Mouse (Mus musculus) kidney, embryonic 16.5 days (tissue): ENCODE measurements around the gene Pecam1. TPM values are rescaled to one million over a fixed set of nuclear protein-coding genes. Genes with fewer than 3 reads are reported as not detected.
A peak's percentile ranks its signal among the peaks of the same experiment; 100 is the strongest.

ENCODE experiments used
- ATAC-seq: fragments of 200-750 bp; cut with Nextera tagmentation; 2 replicates; pipeline ENCODE4 v1.8.0; 2017; ENCODE audit warnings: moderate TSS enrichment; ENCODE audit not compliant: low FRiP score, low TSS enrichment
- H3K27ac ChIP-seq: fragments of 300-500 bp; sonication (generic); 2 replicates; pipeline ENCODE4 v1.5.1; 2014; ENCODE audit warnings: low read length
- H3K27me3 ChIP-seq: fragments of 300-500 bp; sonication (generic); 2 replicates; pipeline ENCODE4 v1.6.1; 2014; ENCODE audit warnings: low read length, control low read depth, mixed read lengths; ENCODE audit not compliant: insufficient read depth
- H3K36me3 ChIP-seq: fragments of 300-500 bp; sonication (generic); 2 replicates; pipeline ENCODE4 v1.6.1; 2014; ENCODE audit warnings: low read length, control low read depth, mixed read lengths; ENCODE audit not compliant: insufficient read depth
- H3K4me1 ChIP-seq: fragments of 300-500 bp; sonication (generic); 2 replicates; pipeline ENCODE4 v1.6.1; 2014; ENCODE audit warnings: low read length, control low read depth, mixed read lengths; ENCODE audit not compliant: insufficient read depth
- H3K4me2 ChIP-seq: fragments of 300-500 bp; sonication (generic); replicated peaks from 2 replicates; pipeline ENCODE4 v1.6.1; 2014; ENCODE audit warnings: low read depth, low read length
- H3K4me3 ChIP-seq: fragments of 300-500 bp; sonication (generic); 2 replicates; pipeline ENCODE4 v1.5.1; 2014; ENCODE audit warnings: mild to moderate bottlenecking, low read length
- H3K9ac ChIP-seq: fragments of 300-500 bp; sonication (generic); replicated peaks from 2 replicates; pipeline ENCODE4 v1.6.1; 2014; ENCODE audit warnings: low read length
- H3K9me3 ChIP-seq: fragments of 300-500 bp; sonication (generic); 2 replicates; pipeline ENCODE4 v1.6.1; 2016; ENCODE audit warnings: low read length, control low read depth
- WGBS: fragments of 180-500 bp; shearing (Covaris S2); extraction: QIAGEN DNeasy Blood & Tissue Kit; methylation state at CpG from one replicate; pipeline ENCODE4 v1.1.7; 2014; 5-methylcytosine and 5-hydroxymethylcytosine counted together
- polyA plus RNA-seq: library from polyadenylated mRNA; unstranded; fragments of >200 nt; fragmentation: Nextera tagmentation; extraction: Ambion mirVana; gene quantifications from 2 replicates; pipeline ENCODE4 v1.2.1, GENCODE M21; 2015

Gene Pecam1
- polyA plus RNA-seq, 1 experiment from 2014 or later, result 74.9 TPM

GRCm38 (mm10) chr11:106773061-106773460 is 22.6 kb upstream of the Pecam1 start:
- 93% methylated on average over 9 of the region's 9 CpGs for WGBS
- H3K4me1 ChIP-seq, result no peaks in the 10 kb centered on the region; the same call in 1 of the 2 replicates
- no peak overlapping the region for H3K9ac ChIP-seq
- ATAC-seq, result no peak
- H3K4me3 ChIP-seq, result no peak overlapping the region
- no peaks in the 10 kb centered on the region; the same call in 1 of the 2 replicates for H3K9me3 ChIP-seq
- H3K4me2 ChIP-seq, result no peak overlapping the region
- H3K27me3 ChIP-seq, result no peaks in the 10 kb centered on the region
- peaks cover 64% of the 10 kb centered on the region for H3K36me3 ChIP-seq
- no peak overlapping the region for H3K27ac ChIP-seq

- Histone ChIP-seq H3K4me1 (no peaks in the 10 kb centered on the region), H3K27me3 (no peaks in the 10 kb centered on the region), H3K4me2 (no peak overlapping the region), H3K9ac (no peak overlapping the region), H3K27ac (no peak overlapping the region), H3K36me3 (peaks cover 83% of the 10 kb centered on the region), H3K9me3 (peaks cover 5% of the 10 kb centered on the region; the same call in 1 of the 2 replicates), H3K4me3 (no peak overlapping the region)
- no peak for ATAC-seq
- WGBS, result 96% methylated on average over 9 of the region's 9 CpGs
Observed at GRCm38 (mm10) chr11:106770195-106770974, 20.0 kb upstream of the Pecam1 start.

GRCm38 (mm10) chr11:106767516-106767915 is 17.1 kb upstream of the Pecam1 start:
- Histone ChIP-seq H3K9me3 (peaks cover 5% of the 10 kb centered on the region; the same call in 1 of the 2 replicates), H3K27me3 (no peaks in the 10 kb centered on the region), H3K4me3 (no peak overlapping the region), H3K4me1 (peaks cover 7% of the 10 kb centered on the region), H3K9ac (no peak overlapping the region), H3K4me2 (no peak overlapping the region), H3K27ac (no peak overlapping the region), H3K36me3 (peaks cover 58% of the 10 kb centered on the region)
- no peak for ATAC-seq
- WGBS, result 89% methylated on average over 4 of the region's 4 CpGs

- Histone ChIP-seq H3K4me2 (no peak overlapping the region), H3K27me3 (no peaks in the 10 kb centered on the region), H3K27ac (no peak overlapping the region), H3K36me3 (peaks cover 52% of the 10 kb centered on the region), H3K9ac (no peak overlapping the region), H3K9me3 (peaks cover 5% of the 10 kb centered on the region; the same call in 1 of the 2 replicates), H3K4me3 (no peak overlapping the region), H3K4me1 (peaks cover 13% of the 10 kb centered on the region)
- ATAC-seq, result no peak
- WGBS, result 78% methylated on average over 4 of the region's 4 CpGs
Observed at GRCm38 (mm10) chr11:106766611-106767162, 16.3 kb upstream of the Pecam1 start.

GRCm38 (mm10) chr11:106762800-106763185 is 12.4 kb upstream of the Pecam1 start:
- Histone ChIP-seq H3K36me3 (peaks cover 21% of the 10 kb centered on the region), H3K9ac (peak overlapping the region; percentile 34; the same call in 1 of the 2 replicates), H3K27me3 (no peaks in the 10 kb centered on the region), H3K4me3 (no peak overlapping the region), H3K4me2 (no peak overlapping the region), H3K9me3 (peaks cover 3% of the 10 kb centered on the region; the same call in 1 of the 2 replicates), H3K27ac (peak overlapping the region; percentile 79), H3K4me1 (peaks cover 16% of the 10 kb centered on the region)
- ATAC-seq, result 0 out of 2 replicates have a peak, but pooled peaks have one; percentile 5
- 72% methylated on average over 9 of the region's 9 CpGs for WGBS

GRCm38 (mm10) chr11:106762139-106762799 is 11.8 kb upstream of the Pecam1 start:
- H3K4me2 ChIP-seq, result no peak overlapping the region
- peaks cover 15% of the 10 kb centered on the region for H3K36me3 ChIP-seq
- peak overlapping the region; percentile 79 for H3K27ac ChIP-seq
- H3K4me1 ChIP-seq, result peaks cover 16% of the 10 kb centered on the region
- no peaks in the 10 kb centered on the region for H3K27me3 ChIP-seq
- no peak overlapping the region; the same call in 1 of the 2 replicates for H3K9ac ChIP-seq
- H3K4me3 ChIP-seq, result no peak overlapping the region
- ATAC-seq, result peak; percentile 86
- 24% methylated on average over 5 of the region's 5 CpGs for WGBS
- H3K9me3 ChIP-seq, result no peaks in the 10 kb centered on the region

- WGBS, result 91% methylated on average over 5 of the region's 5 CpGs
Observed at GRCm38 (mm10) chr11:106760511-106760910, 10.1 kb upstream of the Pecam1 start.

GRCm38 (mm10) chr11:106759028-106759427 is 8.6 kb upstream of the Pecam1 start:
- no peak overlapping the region for H3K4me2 ChIP-seq
- H3K9ac ChIP-seq, result no peak overlapping the region
- no peaks in the 10 kb centered on the region for H3K9me3 ChIP-seq
- H3K27ac ChIP-seq, result no peak overlapping the region
- ATAC-seq, result no peak
- no peaks in the 10 kb centered on the region for H3K36me3 ChIP-seq
- no peaks in the 10 kb centered on the region for H3K27me3 ChIP-seq
- H3K4me1 ChIP-seq, result peaks cover 16% of the 10 kb centered on the region
- H3K4me3 ChIP-seq, result no peak overlapping the region
- 95% methylated on average over 3 of the region's 3 CpGs for WGBS

More at GRCm38 (mm10) chr11:106760511-106760910, 10.1 kb upstream of the Pecam1 start:
- H3K27me3 ChIP-seq, result no peaks in the 10 kb centered on the region
- H3K4me3 ChIP-seq, result no peak overlapping the region
- no peaks in the 10 kb centered on the region; the same call in 1 of the 2 replicates for H3K36me3 ChIP-seq
- no peak overlapping the region for H3K4me2 ChIP-seq
- H3K27ac ChIP-seq, result no peak overlapping the region
- no peak overlapping the region for H3K9ac ChIP-seq
- peaks cover 16% of the 10 kb centered on the region for H3K4me1 ChIP-seq
- no peak for ATAC-seq
- H3K9me3 ChIP-seq, result no peaks in the 10 kb centered on the region

- H3K4me2 ChIP-seq, result no peak overlapping the region
- H3K4me3 ChIP-seq, result no peak overlapping the region
- H3K27me3 ChIP-seq, result no peaks in the 10 kb centered on the region
- H3K27ac ChIP-seq, result no peak overlapping the region
- no peak for ATAC-seq
- no peak overlapping the region for H3K9ac ChIP-seq
- no peaks in the 10 kb centered on the region for H3K36me3 ChIP-seq
- H3K9me3 ChIP-seq, result no peaks in the 10 kb centered on the region
- 47% methylated on average over 5 of the region's 5 CpGs for WGBS
- H3K4me1 ChIP-seq, result no peaks in the 10 kb centered on the region
Observed at GRCm38 (mm10) chr11:106755583-106755982, 5.2 kb upstream of the Pecam1 start.
